Mouse (Mus musculus) erythroblast, embryonic 14.5 days (primary cell): ENCODE results near the gene Fubp1. TPM values are rescaled to one million over a fixed set of nuclear protein-coding genes. Genes with fewer than 3 reads are reported as not detected.
"Not testable (repeated sequence)": the region's sequence is repeated elsewhere in the genome, so short reads cannot be mapped to it uniquely, and the experiment has no call there.

Source experiments
- H3K27me3 ChIP-seq: 2 replicates; pipeline ENCODE4 v1.6.1; 2012; ENCODE audit warnings: inconsistent platforms; ENCODE audit not compliant: control insufficient read depth
- H3K36me3 ChIP-seq: 2 replicates; pipeline ENCODE4 v1.6.1; 2012; ENCODE audit warnings: mild to moderate bottlenecking, inconsistent platforms; ENCODE audit not compliant: control insufficient read depth
- H3K4me1 ChIP-seq: 2 replicates; pipeline ENCODE4 v1.6.1; 2012; ENCODE audit warnings: inconsistent platforms; ENCODE audit not compliant: control insufficient read depth
- H3K4me3 ChIP-seq: replicated peaks from 2 replicates; pipeline ENCODE3; 2012; ENCODE audit warnings: moderate library complexity, mild to moderate bottlenecking, inconsistent platforms
- H3K9me3 ChIP-seq: 2 replicates; pipeline ENCODE4 v1.6.1; 2012; ENCODE audit warnings: low read length, inconsistent platforms, mixed read lengths; ENCODE audit not compliant: control insufficient read depth
- GATA1 ChIP-seq: IDR thresholded peaks from 2 replicates; pipeline ENCODE4 v1.6.1; 2012; ENCODE audit warnings: low read length, inconsistent platforms, mixed read lengths
- TAL1 ChIP-seq: IDR thresholded peaks from 3 replicates; pipeline ENCODE4 v1.6.1; 2012; ENCODE audit warnings: low read length, inconsistent platforms, mixed read lengths
- polyA plus RNA-seq: library from polyadenylated mRNA; stranded (reverse); fragments of >175 nt; gene quantifications from 2 replicates; pipeline ENCODE4 v1.2.3, GENCODE M21; 2012

Fubp1 gene
- polyA plus RNA-seq, 1 experiment = 27.0 TPM

DNA sequence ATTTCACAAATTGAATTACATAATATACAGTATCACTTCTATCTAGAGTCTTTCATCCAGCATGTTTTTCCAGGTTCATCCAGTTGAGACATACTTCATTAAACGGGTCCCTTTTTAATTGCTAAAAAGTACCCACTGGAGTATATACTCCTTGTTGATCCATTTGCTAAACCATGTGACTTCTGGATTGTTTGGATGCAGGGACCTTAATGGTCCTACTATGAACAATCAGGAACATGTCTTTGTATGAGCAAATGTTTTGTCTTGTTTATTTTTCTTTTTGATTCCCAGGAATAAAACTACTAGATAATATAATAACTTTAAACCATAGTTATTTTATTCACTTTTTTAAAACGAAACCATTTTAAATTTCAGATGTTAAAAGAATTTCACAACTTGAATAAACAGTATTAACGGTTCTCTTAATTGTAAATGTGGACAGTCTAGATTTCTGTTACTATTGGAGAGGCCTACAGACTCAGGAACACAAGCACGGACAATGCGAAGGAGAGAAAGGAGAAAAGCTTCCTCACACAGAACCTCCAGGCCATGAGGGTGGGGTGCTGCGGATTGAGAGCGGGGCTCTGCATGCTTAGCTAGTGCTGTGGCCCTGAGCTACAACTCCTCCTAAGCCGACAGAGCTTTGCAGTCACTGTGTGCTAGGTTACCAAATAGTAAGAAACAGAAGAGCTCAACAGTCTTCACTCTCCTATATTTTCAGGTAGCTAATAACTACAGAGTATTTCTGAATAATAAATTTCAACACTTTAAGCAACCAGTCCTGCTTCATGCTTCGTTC, 19.3 kb upstream of the Fubp1 start:
- Histone ChIP-seq H3K36me3 (peaks cover 60% of the 10 kb centered on the region), H3K4me3 (peak overlapping the region; percentile 77), H3K9me3 (no peaks in the 10 kb centered on the region), H3K4me1 (peaks cover 49% of the 10 kb centered on the region), H3K27me3 (no peaks in the 10 kb centered on the region)
- no peak for TF ChIP-seq GATA1
- no peak for TF ChIP-seq TAL1

DNA sequence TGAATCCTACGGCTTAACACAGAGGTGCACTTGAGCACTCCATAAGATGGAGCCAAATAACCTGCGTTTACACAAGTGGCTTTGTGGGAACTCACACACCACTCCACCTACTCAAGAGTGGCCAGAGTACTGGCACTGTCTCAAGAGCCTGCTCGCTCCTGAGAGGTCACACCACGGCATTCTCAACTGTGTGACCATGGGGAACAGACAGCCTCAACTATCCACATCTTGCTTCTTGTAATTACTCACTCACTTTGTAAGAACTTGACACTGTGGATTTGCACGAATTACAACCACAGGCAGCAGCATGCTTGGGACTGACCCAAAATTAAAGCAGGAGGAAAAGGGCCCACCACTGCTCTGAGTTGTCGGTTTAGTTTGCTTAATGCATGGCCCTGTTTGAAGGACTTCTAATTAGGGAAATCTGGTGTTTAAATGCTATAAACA, 18.4 kb upstream of the Fubp1 start:
- Histone ChIP-seq H3K9me3 (no peaks in the 10 kb centered on the region), H3K27me3 (no peaks in the 10 kb centered on the region), H3K4me3 (peak overlapping the region; percentile 77), H3K36me3 (peaks cover 51% of the 10 kb centered on the region), H3K4me1 (peaks cover 53% of the 10 kb centered on the region)
- TF ChIP-seq GATA1 = no peak
- no peak for TF ChIP-seq TAL1

DNA sequence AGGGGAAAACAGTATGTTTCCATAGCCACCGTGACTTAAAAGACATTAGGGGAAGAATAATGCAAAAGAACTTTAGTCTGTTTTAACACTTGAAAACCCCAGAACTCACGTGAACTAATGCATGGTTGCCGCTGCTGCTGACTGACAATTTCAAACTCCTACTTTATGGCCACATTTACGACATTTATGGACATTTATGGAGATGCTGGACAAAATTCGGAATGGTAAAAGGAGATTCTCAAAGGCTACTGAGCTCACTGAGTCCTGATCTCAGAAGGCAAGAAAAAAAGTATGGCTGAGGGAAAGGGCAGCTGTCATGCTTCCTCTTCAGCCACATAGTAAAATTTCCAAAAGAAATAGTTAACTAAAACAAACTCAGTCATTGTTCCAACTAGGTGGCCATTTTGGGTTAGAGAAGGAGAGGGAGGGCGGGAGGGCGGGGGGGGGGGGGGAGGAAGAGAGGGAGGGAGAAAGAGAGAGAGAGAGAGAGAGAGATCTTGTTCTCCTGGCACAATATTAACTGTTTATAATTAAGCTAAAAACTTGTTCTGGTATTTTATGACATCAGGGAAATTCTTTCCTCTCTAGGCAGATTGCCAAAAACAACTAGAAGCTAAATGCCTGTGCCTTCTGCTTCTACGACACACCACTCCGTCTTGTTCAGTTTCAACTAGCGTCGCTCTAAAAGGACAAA, 17.8 kb upstream of the Fubp1 start:
- no peak for TF ChIP-seq GATA1
- no peak for TF ChIP-seq TAL1
- peaks cover 58% of the 10 kb centered on the region for H3K4me1 ChIP-seq
- H3K4me3 ChIP-seq = peak overlapping the region; percentile 77
- no peaks in the 10 kb centered on the region for H3K27me3 ChIP-seq
- H3K36me3 ChIP-seq = peaks cover 45% of the 10 kb centered on the region
- no peaks in the 10 kb centered on the region for H3K9me3 ChIP-seq

DNA sequence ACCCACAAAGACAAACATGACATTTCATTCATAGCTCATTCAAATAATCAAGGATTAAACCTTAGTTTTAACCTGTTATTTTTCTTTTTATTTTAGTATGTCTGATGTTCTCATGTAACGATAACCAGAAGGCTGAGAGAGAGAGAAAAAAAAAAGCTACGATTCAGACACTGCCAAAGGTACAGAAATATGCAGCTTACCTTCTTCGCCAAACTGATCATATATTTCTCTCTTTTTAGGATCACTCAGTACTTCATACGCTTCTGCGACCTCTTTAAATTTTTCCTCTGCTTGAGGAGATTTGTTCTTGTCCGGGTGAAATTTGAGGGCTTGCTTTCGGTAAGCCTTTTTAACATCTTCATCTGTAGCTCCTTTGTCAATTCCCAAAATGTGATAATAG, 17.0 kb upstream of the Fubp1 start:
- H3K27me3 ChIP-seq = no peaks in the 10 kb centered on the region
- no peaks in the 10 kb centered on the region for H3K9me3 ChIP-seq
- peak overlapping the region; percentile 77 for H3K4me3 ChIP-seq
- TF ChIP-seq TAL1 (no peak), GATA1 (no peak)
- peaks cover 64% of the 10 kb centered on the region for H3K4me1 ChIP-seq
- peaks cover 37% of the 10 kb centered on the region for H3K36me3 ChIP-seq

DNA sequence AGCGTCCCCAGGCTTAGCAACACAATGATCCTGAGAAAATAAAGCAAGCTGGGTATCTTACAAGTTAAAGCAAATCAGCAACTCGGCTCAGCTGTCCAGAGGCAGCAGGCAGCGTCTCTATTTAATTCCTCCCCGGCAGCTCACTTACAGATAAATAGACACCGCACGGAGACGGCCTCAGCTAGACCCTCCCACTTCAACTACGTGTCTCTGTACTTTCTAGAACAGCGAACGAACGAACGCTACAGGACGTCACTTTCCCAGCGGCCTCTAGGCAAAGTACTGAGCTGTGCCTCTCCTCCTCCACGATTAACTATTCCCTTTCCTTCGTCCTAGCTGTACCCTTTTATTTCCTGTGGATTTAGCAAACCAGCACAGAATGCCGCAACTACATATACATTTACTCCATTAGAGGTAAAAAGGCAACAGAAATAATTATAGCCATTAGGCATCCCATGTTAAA, 16.6 kb upstream of the Fubp1 start:
- H3K4me1 ChIP-seq = peaks cover 67% of the 10 kb centered on the region
- no peaks in the 10 kb centered on the region for H3K9me3 ChIP-seq
- H3K27me3 ChIP-seq = no peaks in the 10 kb centered on the region
- peak overlapping the region; percentile 77 for H3K4me3 ChIP-seq
- TF ChIP-seq GATA1 (no peak), TAL1 (no peak)
- H3K36me3 ChIP-seq = peaks cover 32% of the 10 kb centered on the region

DNA sequence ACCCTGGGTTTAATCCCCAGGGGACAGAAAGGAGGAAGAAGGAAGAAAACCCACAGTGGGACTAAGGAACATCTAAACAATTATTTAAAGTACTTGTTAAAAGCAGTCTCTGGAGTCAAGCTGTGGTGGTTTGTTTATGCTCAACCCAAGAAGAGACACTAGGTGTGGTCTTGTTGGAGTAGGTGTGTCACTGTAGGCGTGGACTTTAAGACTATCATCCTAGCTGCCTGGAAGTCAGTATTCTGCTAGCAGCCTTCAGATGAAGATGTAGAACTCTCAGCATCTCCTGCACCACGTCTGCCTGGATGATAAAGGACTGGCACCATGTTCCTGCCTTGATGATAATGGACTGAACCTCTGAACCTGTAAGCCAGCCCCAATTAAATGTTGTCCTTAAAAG, 13.0 kb upstream of the Fubp1 start:
- Histone ChIP-seq H3K4me3 (peak overlapping the region; percentile 65), H3K4me1 (peaks cover 46% of the 10 kb centered on the region), H3K36me3 (peaks cover 29% of the 10 kb centered on the region)
- H3K9me3 ChIP-seq, H3K27me3 ChIP-seq: not testable (repeated sequence)

DNA sequence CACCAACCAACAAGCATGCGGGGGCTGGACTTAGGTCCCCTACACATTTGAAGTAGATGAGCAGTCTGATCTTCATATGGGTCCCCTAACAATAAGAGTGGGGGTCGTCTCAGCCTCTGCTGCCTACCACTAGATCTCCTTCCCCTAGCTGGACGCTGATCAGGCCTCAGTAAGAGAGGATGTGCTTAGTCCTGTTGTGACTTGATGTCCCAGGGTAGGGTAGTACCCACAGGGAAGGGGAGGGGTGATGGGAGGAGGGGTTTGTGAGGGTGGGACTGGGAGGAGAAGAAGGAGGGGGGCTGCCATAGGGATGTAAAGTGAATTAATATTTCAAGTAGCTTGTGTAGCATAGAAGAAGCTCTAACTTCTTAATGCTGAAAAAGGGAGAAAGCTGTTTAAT, 11.1 kb upstream of the Fubp1 start:
- Histone ChIP-seq H3K4me3 (peak overlapping the region; percentile 65), H3K36me3 (peaks cover 43% of the 10 kb centered on the region), H3K4me1 (peaks cover 47% of the 10 kb centered on the region), H3K9me3 (no peaks in the 10 kb centered on the region), H3K27me3 (no peaks in the 10 kb centered on the region)
- no peak for TF ChIP-seq TAL1
- no peak for TF ChIP-seq GATA1

DNA sequence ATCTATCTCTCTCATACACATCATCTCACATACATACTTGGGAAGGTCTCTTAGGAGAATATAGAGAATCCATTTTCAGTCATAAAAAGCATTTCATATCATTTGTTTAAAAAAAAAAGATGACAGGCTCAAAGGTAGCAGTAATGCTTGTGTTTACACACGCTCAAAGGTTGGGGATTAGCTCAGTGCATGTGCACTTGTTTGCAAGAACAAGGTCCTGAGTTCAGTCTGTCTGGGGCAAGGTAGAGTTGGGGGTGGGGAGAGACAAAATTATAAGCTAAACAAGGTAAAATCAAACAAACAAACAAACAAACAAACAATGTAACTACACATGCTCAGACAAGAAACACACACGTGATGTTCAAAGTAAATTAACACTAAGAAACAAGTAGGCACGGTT, 9.0 kb upstream of the Fubp1 start:
- Histone ChIP-seq H3K4me1 (peaks cover 41% of the 10 kb centered on the region), H3K27me3 (no peaks in the 10 kb centered on the region), H3K9me3 (no peaks in the 10 kb centered on the region), H3K4me3 (no peak overlapping the region), H3K36me3 (peaks cover 52% of the 10 kb centered on the region)
- TF ChIP-seq TAL1 (no peak), GATA1 (no peak)

DNA sequence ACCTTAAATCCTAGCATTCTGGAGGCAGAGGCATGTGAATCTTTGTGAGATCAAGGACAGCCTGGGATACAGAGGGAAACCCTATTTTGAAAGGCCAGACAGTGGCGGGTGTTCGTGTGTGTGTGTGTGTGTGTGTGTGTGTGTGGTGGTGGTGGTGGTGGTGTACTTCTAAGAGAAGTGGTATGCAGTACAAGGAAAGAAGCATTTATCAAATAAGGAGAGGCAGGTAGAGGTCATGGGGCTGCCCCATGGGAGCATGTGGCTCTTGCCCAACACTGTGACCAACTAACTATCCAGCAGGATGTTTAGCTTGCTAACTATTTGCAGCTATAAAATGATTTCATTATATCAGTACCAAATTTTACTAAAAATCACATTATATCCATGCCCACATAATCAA, 8.6 kb upstream of the Fubp1 start:
- no peaks in the 10 kb centered on the region for H3K27me3 ChIP-seq
- peaks cover 37% of the 10 kb centered on the region for H3K4me1 ChIP-seq
- no peak overlapping the region for H3K4me3 ChIP-seq
- TF ChIP-seq TAL1 = no peak
- TF ChIP-seq GATA1 = no peak
- H3K9me3 ChIP-seq = no peaks in the 10 kb centered on the region
- peaks cover 57% of the 10 kb centered on the region for H3K36me3 ChIP-seq
